Mouse (Mus musculus) layer of hippocampus, adult 9-10 months (tissue): ENCODE measurements at regions not wholly inside any gene's neighbourhood (a gene's known extent, or its start where the extent isn't known, plus 50 kb on each side); places are given as distances from the start of the nearest gene placed in this dataset.

Source experiments
- DNase-seq: peaks from one replicate; pipeline ENCODE4 v3.0.0; 2022; ENCODE audit warnings: low spot score

- DNase-seq = no peak
These were observed 173.9 kb upstream of the Dapk1 start for GRCm38 (mm10) chr13:60427755-60428385.

GRCm38 (mm10) chr13:60429148-60429547, 172.6 kb upstream of the Dapk1 start:
- no peak for DNase-seq

GRCm38 (mm10) chr13:60431412-60431811, 170.3 kb upstream of the Dapk1 start:
- no peak for DNase-seq

- no peak for DNase-seq
These were observed 167.2 kb upstream of the Dapk1 start for GRCm38 (mm10) chr13:60434221-60435210.

GRCm38 (mm10) chr13:60435333-60435732, 166.4 kb upstream of the Dapk1 start:
- DNase-seq = no peak

GRCm38 (mm10) chr13:60438177-60438576, 163.6 kb upstream of the Dapk1 start:
- no peak for DNase-seq

GRCm38 (mm10) chr13:60440586-60440985, 161.2 kb upstream of the Dapk1 start:
- no peak for DNase-seq

- no peak for DNase-seq
These were observed 156.6 kb upstream of the Dapk1 start for GRCm38 (mm10) chr13:60445164-60445563.

- DNase-seq = no peak
These were observed 154.8 kb upstream of the Dapk1 start for GRCm38 (mm10) chr13:60446926-60447325.

- DNase-seq = no peak
These were observed 150.8 kb upstream of the Dapk1 start for GRCm38 (mm10) chr13:60450721-60451506.

GRCm38 (mm10) chr13:60453821-60454483, 147.8 kb upstream of the Dapk1 start:
- DNase-seq = no peak

- no peak for DNase-seq
These were observed 146.6 kb upstream of the Dapk1 start for GRCm38 (mm10) chr13:60455033-60455619.

- no peak for DNase-seq
These were observed 145.7 kb upstream of the Dapk1 start for GRCm38 (mm10) chr13:60455863-60456551.

- DNase-seq = no peak
These were observed 144.5 kb upstream of the Dapk1 start for GRCm38 (mm10) chr13:60457277-60457676.

- no peak for DNase-seq
These were observed 142.7 kb upstream of the Dapk1 start for GRCm38 (mm10) chr13:60459002-60459401.

GRCm38 (mm10) chr13:60466553-60467313, 135.0 kb upstream of the Dapk1 start:
- no peak for DNase-seq

- no peak for DNase-seq
These were observed 133.7 kb upstream of the Dapk1 start for GRCm38 (mm10) chr13:60467821-60468579.

- DNase-seq = no peak
These were observed 131.0 kb upstream of the Dapk1 start for GRCm38 (mm10) chr13:60470426-60471398.
